In the genomic region with DNA sequence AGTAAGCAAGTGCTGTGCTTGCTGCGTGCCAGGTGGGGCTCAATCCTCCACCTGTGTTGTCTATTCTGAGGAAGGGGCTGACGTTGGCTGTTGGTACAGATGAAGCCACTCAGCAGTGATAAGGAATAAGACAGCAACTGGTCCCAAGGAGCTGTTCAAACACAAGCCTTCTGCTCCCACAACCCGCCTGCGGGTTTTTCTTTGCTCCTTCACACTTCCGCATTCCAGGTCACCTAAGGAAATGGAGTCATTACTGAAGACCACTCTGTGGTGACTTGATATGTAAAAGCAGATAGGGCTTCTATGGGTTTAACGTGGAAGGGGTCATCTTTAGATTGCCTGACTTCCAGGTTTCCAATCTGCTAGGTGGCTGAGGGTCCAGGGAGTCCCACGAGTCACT, we compare ENCODE assay signal across 8 mouse cellular contexts. TPM values are rescaled to one million over a fixed set of nuclear protein-coding genes. Genes with fewer than 3 reads are reported as not detected.
A peak's percentile ranks its signal among the peaks of the same experiment; 100 is the strongest.
DNase-seq lines count a peak whose midpoint lies in the region; ATAC-seq and TF ChIP-seq lines count a peak whose summit lies in the region.
"Had no signal": no experiment of that assay in that cellular context is flagged by ENCODE, and none has a peak within 500 bp of the region (broad histone marks: within the 10 kb centered on the region; RNA-seq: fewer than 3 reads in every experiment).

No protein-coding gene starts in this region.

- TF ChIP-seq EP300 in liver, embryonic 14.5 days (IDR thresholded peaks at IDR 0.05; ENCODE audit: low read depth), result no peak

- H3K4me3 ChIP-seq in kidney, adult 2 months (ENCODE audit: insufficient read depth, low read depth, low read length), result 0 out of 2 replicates have a peak overlapping the region, but pooled peaks have one; percentile 5
- peak overlapping the region; percentile 78 for H3K4me3 ChIP-seq in brown adipose tissue, adult 24 weeks (ENCODE audit: insufficient read depth, low read depth, low read length)
- H3K4me3 ChIP-seq in embryonic fibroblast, embryonic 13.5 days (ENCODE audit: insufficient read depth, low read length), result peak overlapping the region; percentile 74
- H3K4me3 ChIP-seq in liver, embryonic 14.5 days (ENCODE audit: insufficient read depth in 1 of 2, low read depth in 2 of 2, low read length in 2 of 2), result no peak overlapping the region

- no peaks in the 10 kb centered on the region for H3K27me3 ChIP-seq in kidney, adult 2 months (replicated peaks; ENCODE audit: control insufficient read depth, insufficient read depth, low read length)
- no peaks in the 10 kb centered on the region for H3K27me3 ChIP-seq in liver, embryonic 14.5 days (ENCODE audit: control insufficient read depth, insufficient read depth, low read length)

- peaks cover 14% of the 10 kb centered on the region for H3K4me1 ChIP-seq in kidney, adult 2 months (ENCODE audit: control insufficient read depth, insufficient read depth, low read length)
- H3K4me1 ChIP-seq in brown adipose tissue, adult 24 weeks (ENCODE audit: control insufficient read depth, insufficient read depth, insufficient read length, low read length), result peaks cover 20% of the 10 kb centered on the region
- H3K4me1 ChIP-seq in embryonic fibroblast, embryonic 13.5 days (ENCODE audit: control insufficient read depth, insufficient read depth, low read length), result peaks cover 31% of the 10 kb centered on the region
- peaks cover 11 to 31% of the 10 kb centered on the region in 2 experiments; a peak in 3 of 4 replicates for H3K4me1 ChIP-seq in liver, embryonic 14.5 days (replicated peaks; ENCODE audit: control insufficient read depth in 2 of 2, insufficient read depth in 2 of 2, low read length in 1 of 2)

- H3K36me3 ChIP-seq in kidney, adult 2 months (ENCODE audit: control insufficient read depth, insufficient read depth, low read length), result no peaks in the 10 kb centered on the region
- H3K36me3 ChIP-seq in liver, embryonic 14.5 days (replicated peaks; ENCODE audit: control insufficient read depth, insufficient read depth, low read depth), result no peaks in the 10 kb centered on the region
- H3K36me3 ChIP-seq: G1E had no signal

- no peak for TF ChIP-seq POLR2A in kidney, adult 2 months (IDR thresholded peaks at IDR 0.05; ENCODE audit: low read depth, low read length)
- peak; percentile 39; the same call in 1 of the 2 replicates for TF ChIP-seq POLR2A in embryonic fibroblast, embryonic 13.5 days (IDR thresholded peaks at IDR 0.05; ENCODE audit: low read depth, low read length)

- H3K9ac ChIP-seq in liver, embryonic 14.5 days (replicated peaks), result no peak overlapping the region; the same call in 1 of the 2 replicates

- 65% methylated on average over 7 of the region's 7 CpGs for WGBS in kidney, adult 2 months
- 21% methylated on average over 7 of the region's 7 CpGs for WGBS in liver, embryonic 14.5 days (ENCODE audit: insufficient replicate concordance)

- peak overlapping the region; percentile 15; the same call in 1 of the 2 replicates for H3K4me2 ChIP-seq in liver, embryonic 14.5 days (ENCODE audit: low read depth)

- DNase-seq in kidney, adult 2 months, result no peak
- no peak for DNase-seq in kidney, adult 11 months
- DNase-seq in liver, embryonic 14.5 days (ENCODE audit: low read depth in 3 of 3, low spot score in 3 of 3), result no peak
- no peak for DNase-seq in right cerebral cortex, postnatal 4 days
- no peak for DNase-seq in left cerebral cortex, adult 18-20 months (ENCODE audit: low spot score in 2 of 2)

- H3K9me3 ChIP-seq in liver, embryonic 14.5 days (ENCODE audit: control insufficient read depth, low read length), result no peaks in the 10 kb centered on the region
- H3K9me3 ChIP-seq: G1E had no signal

- peak overlapping the region; percentile 60 for H3K27ac ChIP-seq in kidney, adult 2 months (ENCODE audit: insufficient read depth, low read depth, low read length)
- peak overlapping the region; percentile 85 for H3K27ac ChIP-seq in brown adipose tissue, adult 24 weeks (replicated peaks; ENCODE audit: low read depth, low read length)
- H3K27ac ChIP-seq in embryonic fibroblast, embryonic 13.5 days (ENCODE audit: insufficient read depth, low read length), result peak overlapping the region; percentile 94
- H3K27ac ChIP-seq in liver, embryonic 14.5 days, result no peak overlapping the region

- TF ChIP-seq CTCF in kidney, adult 2 months (conservative IDR thresholded peaks at IDR 0.05; ENCODE audit: insufficient read depth, insufficient read length, low read depth, low read length), result no peak
- no peak for TF ChIP-seq CTCF in embryonic fibroblast, embryonic 13.5 days (IDR thresholded peaks at IDR 0.05; ENCODE audit: borderline replicate concordance, insufficient read depth, low read length)
- no peak for TF ChIP-seq CTCF in liver, embryonic 14.5 days (IDR thresholded peaks at IDR 0.05; ENCODE audit: low read depth)

- ATAC-seq in liver, embryonic 14.5 days (ENCODE audit: insufficient read depth), result no peak

RNA-seq across cellular contexts. Expression of a gene that starts 11.5 kb away (rescaled TPM):
- 122 and 124 TPM in 2 replicates for polyA plus RNA-seq in kidney, adult 2 months (2012; rRNA removed)
- 33.7 and 37.2 TPM in 2 replicates for polyA plus RNA-seq in brown adipose tissue, adult 24 weeks (2012; ENCODE audit: insufficient read depth, insufficient read length, missing spikeins)
- 453 and 629 TPM in 2 replicates for polyA plus RNA-seq in embryonic fibroblast, embryonic 13.5 days (2011; ENCODE audit: insufficient read length, low read depth, missing spikeins)
- polyA plus RNA-seq in liver, embryonic 14.5 days (2012; rRNA removed), result 35.7 and 38.2 TPM in 2 replicates
- polyA plus RNA-seq in liver, embryonic 14.5 days (2014; fragmentation: Nextera tagmentation; extraction: Ambion mirVana), result 33.8 and 34.7 TPM in 2 replicates
- total RNA-seq in left cerebral cortex, adult 18-20 months (2021), result 100 to 1,000 TPM; 219 to 238 TPM

RNA-seq across cellular contexts. Expression of a gene that starts 34.5 kb away (rescaled TPM):
- 37.2 and 40.0 TPM in 2 replicates for polyA plus RNA-seq in kidney, adult 2 months (2012; rRNA removed)
- polyA plus RNA-seq in brown adipose tissue, adult 24 weeks (2012; ENCODE audit: insufficient read depth, insufficient read length, missing spikeins), result 498 and 651 TPM in 2 replicates
- 147 and 179 TPM in 2 replicates for polyA plus RNA-seq in embryonic fibroblast, embryonic 13.5 days (2011; ENCODE audit: insufficient read length, low read depth, missing spikeins)
- 3.2 TPM in 2 replicates for polyA plus RNA-seq in liver, embryonic 14.5 days (2012; rRNA removed)
- polyA plus RNA-seq in liver, embryonic 14.5 days (2014; fragmentation: Nextera tagmentation; extraction: Ambion mirVana), result 4.5 and 5.2 TPM in 2 replicates
- 10 to 100 TPM; 19.7 to 21.4 TPM for total RNA-seq in left cerebral cortex, adult 18-20 months (2021)

RNA-seq across cellular contexts. Expression of a gene that starts 47.8 kb away (rescaled TPM):
- polyA plus RNA-seq in kidney, adult 2 months (2012; rRNA removed), result 5.8 TPM in 1 of 2 replicates, not detected in the other
- 13.6 and 19.7 TPM in 2 replicates for polyA plus RNA-seq in brown adipose tissue, adult 24 weeks (2012; ENCODE audit: insufficient read depth, insufficient read length, missing spikeins)
- 1.1 and 1.5 TPM in 2 replicates for polyA plus RNA-seq in embryonic fibroblast, embryonic 13.5 days (2011; ENCODE audit: insufficient read length, low read depth, missing spikeins)
- polyA plus RNA-seq in liver, embryonic 14.5 days (2012; rRNA removed), result 0.95 and 1.3 TPM in 2 replicates
- polyA plus RNA-seq in liver, embryonic 14.5 days (2014; fragmentation: Nextera tagmentation; extraction: Ambion mirVana), result 1.5 and 1.7 TPM in 2 replicates
- 1 to 10 TPM; 1.5 to 1.7 TPM for total RNA-seq in left cerebral cortex, adult 18-20 months (2021)

Comparison
In these comparisons a context has a peak if more than half of its experiments do, and no peak if none do; other contexts are left out.
1. H3K4me3 ChIP-seq: peak in kidney, adult 2 months (single experiment), brown adipose tissue, adult 24 weeks (single experiment) and embryonic fibroblast, embryonic 13.5 days (single experiment); none in liver, embryonic 14.5 days (0 of 2).